Mouse (Mus musculus): Measurements from ENCODE around the gene Apobec2. TPM values are rescaled to one million over a fixed set of nuclear protein-coding genes. Genes with fewer than 3 reads are reported as not detected.

Gene Apobec2
- polyA plus RNA-seq, 1 experiment from 2014 or later = not detected

DNA sequence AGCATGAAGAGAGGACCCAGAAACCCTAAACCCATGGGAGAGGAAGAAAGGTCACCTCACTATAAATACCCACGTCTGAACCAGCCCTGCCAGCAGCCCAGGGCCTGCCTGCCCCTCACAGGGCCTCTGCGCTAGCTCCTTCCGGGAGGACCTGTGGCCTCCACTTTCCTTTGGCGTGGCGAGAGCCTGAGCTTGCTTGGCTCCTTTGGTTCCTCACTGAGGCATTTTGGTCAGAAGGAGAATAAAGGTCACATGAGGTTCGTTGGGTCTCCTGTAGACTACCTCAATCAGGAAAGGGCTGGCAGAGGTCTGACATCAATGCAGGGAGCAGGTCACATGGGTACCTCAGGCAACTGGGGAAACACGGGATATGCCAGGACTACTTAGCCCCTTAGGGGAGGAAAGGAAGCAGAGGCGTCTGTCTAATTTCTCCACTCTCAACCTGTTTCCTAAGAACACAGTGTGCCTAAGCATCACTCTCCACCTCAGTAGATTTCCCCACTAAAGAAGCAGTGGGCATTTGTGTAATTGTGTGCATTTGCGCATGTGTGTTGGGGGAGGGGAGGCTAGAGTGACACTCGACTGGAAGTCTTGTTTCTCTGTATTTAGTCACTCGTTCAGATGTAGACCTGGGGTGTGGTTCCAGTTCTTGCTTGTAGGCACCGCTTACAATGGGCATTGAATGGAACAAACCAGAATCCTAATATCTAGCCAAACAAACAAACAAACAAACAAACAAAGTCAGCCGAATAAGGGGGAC lies 5.6 kb downstream of the Apobec2 start:
- WGBS (ENCODE audit: missing documents) = 52% methylated on average over 12 of the region's 13 CpGs
- Histone ChIP-seq H3K36me3 (ENCODE audit: inconsistent target) (no peaks in the 10 kb centered on the region), H3K79me2 (ENCODE audit: inconsistent target) (no peaks in the 10 kb centered on the region), H3K4me3 (ENCODE audit: inconsistent target) (no peak overlapping the region), H3K27ac (no peak overlapping the region)

DNA sequence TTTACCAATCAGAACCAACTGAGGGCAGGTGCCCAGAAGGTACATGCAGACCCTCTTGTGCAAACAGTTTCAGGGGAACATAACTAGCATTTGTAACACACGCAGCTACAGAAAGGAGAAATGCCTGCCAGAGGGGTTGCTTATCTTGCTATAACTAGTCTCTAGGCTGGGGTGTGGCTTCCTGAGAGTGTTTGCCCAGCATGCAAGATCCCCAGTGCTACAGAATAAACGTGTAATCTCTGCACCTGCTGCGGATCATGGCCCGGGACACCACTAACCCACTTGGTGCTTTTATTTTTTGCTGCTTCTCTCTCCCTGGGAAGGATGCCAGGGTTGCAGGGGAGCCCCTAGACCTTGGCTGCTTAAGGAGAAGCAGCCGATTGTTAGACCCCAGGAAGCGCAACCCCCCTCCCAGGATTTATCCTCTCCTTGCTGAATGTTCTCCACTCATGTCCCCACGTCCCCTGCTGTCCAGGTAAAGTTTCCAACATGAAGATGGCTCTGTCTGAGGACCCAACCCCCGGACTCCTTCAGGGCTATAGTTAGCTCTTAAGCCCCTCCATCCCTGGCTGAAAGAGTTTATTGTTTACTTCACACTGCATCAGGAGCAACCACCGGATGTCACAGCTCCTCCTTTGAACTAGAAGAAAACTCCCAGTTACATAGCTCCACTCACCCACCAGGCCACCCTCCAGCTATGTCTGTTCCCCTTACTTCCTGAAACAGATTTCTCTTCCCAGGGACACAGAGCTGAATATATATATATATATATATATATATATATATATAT lies 6.7 kb downstream of the Apobec2 start:
- Histone ChIP-seq H3K36me3 (ENCODE audit: inconsistent target) (no peaks in the 10 kb centered on the region), H3K27ac (no peak overlapping the region), H3K4me3 (ENCODE audit: inconsistent target) (no peak overlapping the region), H3K79me2 (ENCODE audit: inconsistent target) (no peaks in the 10 kb centered on the region)
- 18% methylated on average over 9 of the region's 9 CpGs for WGBS (ENCODE audit: missing documents)

DNA sequence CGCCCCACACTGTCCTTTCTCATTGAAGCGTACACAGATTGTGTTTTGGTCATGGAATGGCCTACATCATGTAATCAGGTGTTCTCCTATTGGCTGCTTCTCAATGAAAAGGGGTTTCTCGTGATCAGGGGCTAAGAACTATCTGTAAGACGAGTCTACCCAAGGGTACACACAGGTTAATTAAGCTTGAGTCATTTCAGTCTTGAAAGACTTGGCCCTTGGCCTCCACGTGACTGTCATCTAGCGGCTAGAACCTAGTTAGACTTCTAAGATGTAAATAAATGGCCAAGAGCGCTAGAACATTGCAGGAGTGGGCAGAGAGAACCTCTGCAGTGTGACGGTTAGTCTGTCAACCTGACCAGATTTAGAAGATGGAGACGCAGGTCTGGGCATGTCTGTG lies 8.5 kb downstream of the Apobec2 start:
- Histone ChIP-seq H3K79me2 (ENCODE audit: inconsistent target) (no peaks in the 10 kb centered on the region), H3K36me3 (ENCODE audit: inconsistent target) (no peaks in the 10 kb centered on the region), H3K27ac (no peak overlapping the region), H3K4me3 (ENCODE audit: inconsistent target) (no peak overlapping the region)
- 97% methylated on average over 9 of the region's 9 CpGs for WGBS (ENCODE audit: missing documents)

DNA sequence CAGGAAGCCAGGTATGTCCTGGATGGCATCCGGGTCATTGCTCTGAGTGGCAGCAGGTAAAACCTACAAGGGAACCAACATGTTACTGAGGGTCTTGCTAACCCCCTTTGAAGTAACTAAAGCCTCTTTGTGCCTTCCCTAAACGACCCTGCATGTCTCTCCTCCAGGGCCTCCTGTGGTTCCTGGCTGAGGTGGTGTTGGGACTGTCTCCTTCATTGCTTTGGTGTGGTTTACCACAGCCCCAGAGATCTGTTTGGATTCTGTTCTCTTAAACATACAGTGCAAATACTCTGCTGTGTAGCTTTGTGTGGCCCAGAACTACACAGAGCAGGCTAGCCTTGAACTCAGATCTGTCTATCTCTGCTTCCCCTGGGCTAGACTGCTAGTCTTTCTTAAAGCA lies 13.2 kb downstream of the Apobec2 start:
- no peaks in the 10 kb centered on the region for H3K79me2 ChIP-seq (ENCODE audit: inconsistent target)
- H3K4me3 ChIP-seq (ENCODE audit: inconsistent target) = no peak overlapping the region
- 61% methylated on average over 2 of the region's 2 CpGs for WGBS (ENCODE audit: missing documents)
- no peak overlapping the region for H3K27ac ChIP-seq
- H3K36me3 ChIP-seq (ENCODE audit: inconsistent target) = peaks cover 13% of the 10 kb centered on the region

DNA sequence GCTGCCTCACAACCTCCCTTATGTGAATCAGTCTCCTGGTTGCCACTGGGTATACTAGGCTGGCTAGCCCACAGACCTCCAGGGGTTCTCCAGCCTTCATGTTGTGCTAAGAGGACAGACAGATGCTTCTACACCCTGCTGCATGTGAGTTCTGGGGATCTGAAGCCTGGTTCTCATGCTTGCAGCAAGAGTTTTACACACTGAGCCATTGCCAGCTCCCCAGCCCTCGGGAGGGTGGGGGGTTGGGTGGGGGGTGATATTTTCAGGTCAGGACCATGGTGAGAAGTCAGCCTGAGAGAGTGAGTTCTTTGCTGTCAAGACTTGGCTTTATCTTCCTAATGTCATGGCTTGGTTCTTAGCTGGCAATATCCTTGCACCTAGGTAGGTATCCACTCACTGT lies 13.9 kb downstream of the Apobec2 start:
- 70% methylated on average over 1 of the region's 1 CpGs for WGBS (ENCODE audit: missing documents)
- Histone ChIP-seq H3K27ac (no peak overlapping the region), H3K36me3 (ENCODE audit: inconsistent target) (peaks cover 19% of the 10 kb centered on the region), H3K4me3 (ENCODE audit: inconsistent target) (no peak overlapping the region; the same call in 1 of the 2 replicates), H3K79me2 (ENCODE audit: inconsistent target) (no peaks in the 10 kb centered on the region)

DNA sequence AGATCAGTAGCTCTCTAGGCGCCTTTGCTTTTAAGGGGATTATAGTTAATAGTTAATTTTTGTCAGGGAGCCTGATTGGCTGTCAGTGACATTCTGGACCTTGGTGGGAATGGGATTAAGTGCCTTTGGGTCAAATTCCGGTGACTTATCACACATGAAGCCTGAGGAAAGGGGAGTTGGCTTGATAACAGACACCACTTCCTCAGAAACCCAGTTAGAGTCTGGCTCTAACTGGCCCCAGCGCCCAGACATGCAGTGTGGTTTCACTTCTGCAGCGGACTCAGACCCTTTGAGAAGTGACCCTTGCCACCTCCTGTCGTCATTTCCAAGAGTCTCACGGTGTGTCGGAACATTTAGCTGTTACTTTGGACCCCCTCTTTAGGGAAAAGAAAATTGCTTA lies 14.6 kb downstream of the Apobec2 start:
- 4% methylated on average over 7 of the region's 7 CpGs for WGBS (ENCODE audit: missing documents)
- Histone ChIP-seq H3K27ac (no peak overlapping the region), H3K79me2 (ENCODE audit: inconsistent target) (no peaks in the 10 kb centered on the region), H3K36me3 (ENCODE audit: inconsistent target) (peaks cover 24% of the 10 kb centered on the region), H3K4me3 (ENCODE audit: inconsistent target) (no peak overlapping the region; the same call in 1 of the 2 replicates)

DNA sequence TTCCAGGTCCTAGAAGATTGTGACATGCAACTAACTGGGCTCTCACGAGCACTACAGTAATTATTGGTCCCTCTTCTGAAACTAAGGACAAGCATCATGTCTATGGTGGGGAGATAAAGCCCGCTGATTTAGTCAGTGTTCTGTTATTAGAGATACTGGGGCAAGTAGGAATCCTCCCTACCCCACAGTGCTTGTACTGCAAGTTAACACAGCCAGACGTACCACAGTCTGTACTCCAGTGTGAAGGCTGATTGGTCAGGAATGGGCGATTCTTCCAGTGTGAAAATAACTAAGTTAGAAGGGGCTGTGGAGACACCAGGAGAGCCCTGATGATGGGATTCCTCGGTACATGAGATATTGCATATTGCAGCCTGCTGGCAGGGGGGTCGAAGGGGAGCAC lies 15.2 kb downstream of the Apobec2 start:
- H3K4me3 ChIP-seq (ENCODE audit: inconsistent target) = no peak overlapping the region
- no peak overlapping the region for H3K27ac ChIP-seq
- H3K36me3 ChIP-seq (ENCODE audit: inconsistent target) = peaks cover 24% of the 10 kb centered on the region
- H3K79me2 ChIP-seq (ENCODE audit: inconsistent target) = no peaks in the 10 kb centered on the region
- WGBS (ENCODE audit: missing documents) = 71% methylated on average over 6 of the region's 6 CpGs

DNA sequence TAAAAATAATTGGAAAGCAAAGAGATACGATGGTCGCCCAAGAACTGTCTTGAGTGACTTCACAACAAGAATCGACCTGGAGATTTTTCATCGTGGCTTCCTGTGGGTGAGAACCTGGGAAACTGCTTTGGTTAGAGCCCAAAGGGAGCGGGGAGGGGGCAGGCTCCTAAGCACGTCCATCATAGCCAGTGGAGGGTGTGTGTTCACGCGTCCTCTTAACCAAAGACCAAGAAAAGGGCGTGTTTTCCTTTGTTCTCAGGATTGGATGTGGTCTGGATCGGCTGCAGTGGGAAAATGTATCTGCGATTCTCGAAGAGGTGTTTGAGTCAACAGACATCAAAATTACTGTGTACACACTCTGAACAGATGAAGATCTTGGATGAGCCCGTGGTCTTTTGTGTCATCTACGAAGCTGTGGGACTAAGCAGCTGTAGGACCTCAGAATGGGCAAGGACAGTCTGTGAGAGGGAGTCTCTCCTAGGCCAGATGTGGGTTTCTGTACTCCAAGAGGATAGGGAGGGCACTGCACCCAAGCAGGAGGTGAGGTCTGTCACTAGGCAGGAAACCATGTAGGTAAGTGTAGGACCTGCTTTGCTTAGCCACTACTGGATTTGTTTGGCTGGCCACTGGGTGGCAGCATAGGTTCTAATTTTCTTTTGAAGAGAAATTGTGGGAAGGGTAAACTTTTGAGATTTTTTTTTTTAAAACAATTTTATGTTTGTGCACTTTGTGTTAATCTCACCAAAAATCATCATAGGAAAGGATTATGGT lies 16.1 kb downstream of the Apobec2 start:
- H3K4me3 ChIP-seq (ENCODE audit: inconsistent target) = no peak overlapping the region
- 92% methylated on average over 12 of the region's 14 CpGs for WGBS (ENCODE audit: missing documents)
- H3K27ac ChIP-seq = no peak overlapping the region
- H3K36me3 ChIP-seq (ENCODE audit: inconsistent target) = peaks cover 24% of the 10 kb centered on the region
- peaks cover 6% of the 10 kb centered on the region; the same call in 1 of the 2 replicates for H3K79me2 ChIP-seq (ENCODE audit: inconsistent target)

DNA sequence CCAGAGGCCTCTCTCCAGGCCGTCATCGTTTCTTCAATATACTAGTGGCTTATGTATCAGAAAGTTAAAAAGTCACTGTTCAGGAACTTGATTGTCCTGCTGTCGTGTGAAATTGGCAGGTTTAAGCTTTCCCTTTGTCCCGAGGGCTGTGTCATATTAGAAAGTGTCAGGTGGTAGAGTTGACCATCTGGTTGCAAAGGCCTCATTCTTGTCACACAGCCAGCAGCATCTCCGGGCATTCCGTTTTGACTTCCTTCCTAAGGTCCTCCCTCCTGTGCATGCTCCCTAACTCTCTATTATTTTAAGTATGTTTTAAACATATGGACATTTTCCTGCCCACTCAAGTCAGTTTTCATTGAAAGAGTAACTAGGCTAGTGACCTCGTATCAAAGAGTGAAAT lies 16.7 kb downstream of the Apobec2 start:
- 94% methylated on average over 7 of the region's 7 CpGs for WGBS (ENCODE audit: missing documents)
- H3K79me2 ChIP-seq (ENCODE audit: inconsistent target) = peaks cover 12% of the 10 kb centered on the region; the same call in 1 of the 2 replicates
- H3K4me3 ChIP-seq (ENCODE audit: inconsistent target) = no peak overlapping the region
- no peak overlapping the region for H3K27ac ChIP-seq
- peaks cover 24% of the 10 kb centered on the region for H3K36me3 ChIP-seq (ENCODE audit: inconsistent target)

DNA sequence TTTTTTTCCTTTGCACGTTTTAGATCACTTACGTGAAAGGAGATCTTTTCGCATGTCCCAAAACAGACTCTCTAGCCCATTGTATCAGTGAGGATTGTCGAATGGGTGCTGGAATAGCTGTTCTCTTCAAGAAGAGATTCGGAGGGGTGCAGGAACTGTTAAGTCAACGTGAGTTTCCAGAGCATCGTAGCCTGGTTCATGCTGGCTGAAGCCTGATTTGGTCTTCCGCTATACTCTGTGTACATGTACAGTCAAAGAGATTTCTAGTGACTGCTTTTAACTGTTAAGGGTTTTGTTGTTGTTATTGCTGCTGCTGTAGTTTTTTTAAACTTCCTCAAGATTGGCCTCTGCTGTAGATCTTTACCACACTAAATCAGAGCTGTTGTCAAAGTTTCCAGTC lies 21.5 kb downstream of the Apobec2 start:
- WGBS (ENCODE audit: missing documents) = 57% methylated on average over 8 of the region's 8 CpGs
- peak overlapping the region; percentile 89 for H3K27ac ChIP-seq
- peak overlapping the region; percentile 90 for H3K4me3 ChIP-seq (ENCODE audit: inconsistent target)
- H3K36me3 ChIP-seq (ENCODE audit: inconsistent target) = peaks cover 24% of the 10 kb centered on the region
- H3K79me2 ChIP-seq (ENCODE audit: inconsistent target) = peaks cover 37% of the 10 kb centered on the region

DNA sequence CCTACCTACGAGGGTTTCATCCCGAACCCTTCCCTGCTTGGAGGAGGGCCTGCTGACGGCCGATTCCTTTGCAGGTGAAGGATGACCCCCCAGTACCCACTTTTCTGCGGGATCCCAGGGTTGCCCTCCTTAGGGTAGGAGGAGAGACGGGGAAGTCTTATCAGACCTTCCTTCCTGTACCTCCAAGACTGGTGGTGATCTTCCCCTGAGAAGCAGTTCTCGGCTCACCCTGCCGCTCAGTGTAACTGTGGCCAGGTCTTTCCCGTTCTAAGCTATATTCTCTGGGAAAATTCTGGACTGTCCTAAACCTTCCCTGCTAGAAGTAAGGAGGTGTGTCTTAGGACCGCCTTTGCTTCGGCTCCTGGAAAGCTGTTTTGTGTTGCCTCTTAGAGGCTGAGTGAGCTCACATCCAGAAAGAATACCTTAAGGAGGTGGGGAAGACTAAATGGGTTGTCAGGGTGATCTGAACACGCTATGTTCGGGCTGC lies 22.4 kb downstream of the Apobec2 start:
- Histone ChIP-seq H3K27ac (peak overlapping the region; percentile 89), H3K36me3 (ENCODE audit: inconsistent target) (peaks cover 19% of the 10 kb centered on the region), H3K79me2 (ENCODE audit: inconsistent target) (peaks cover 46% of the 10 kb centered on the region), H3K4me3 (ENCODE audit: inconsistent target) (peak overlapping the region; percentile 90)
- WGBS (ENCODE audit: missing documents) = under 1% methylated on average over 13 of the region's 13 CpGs

DNA sequence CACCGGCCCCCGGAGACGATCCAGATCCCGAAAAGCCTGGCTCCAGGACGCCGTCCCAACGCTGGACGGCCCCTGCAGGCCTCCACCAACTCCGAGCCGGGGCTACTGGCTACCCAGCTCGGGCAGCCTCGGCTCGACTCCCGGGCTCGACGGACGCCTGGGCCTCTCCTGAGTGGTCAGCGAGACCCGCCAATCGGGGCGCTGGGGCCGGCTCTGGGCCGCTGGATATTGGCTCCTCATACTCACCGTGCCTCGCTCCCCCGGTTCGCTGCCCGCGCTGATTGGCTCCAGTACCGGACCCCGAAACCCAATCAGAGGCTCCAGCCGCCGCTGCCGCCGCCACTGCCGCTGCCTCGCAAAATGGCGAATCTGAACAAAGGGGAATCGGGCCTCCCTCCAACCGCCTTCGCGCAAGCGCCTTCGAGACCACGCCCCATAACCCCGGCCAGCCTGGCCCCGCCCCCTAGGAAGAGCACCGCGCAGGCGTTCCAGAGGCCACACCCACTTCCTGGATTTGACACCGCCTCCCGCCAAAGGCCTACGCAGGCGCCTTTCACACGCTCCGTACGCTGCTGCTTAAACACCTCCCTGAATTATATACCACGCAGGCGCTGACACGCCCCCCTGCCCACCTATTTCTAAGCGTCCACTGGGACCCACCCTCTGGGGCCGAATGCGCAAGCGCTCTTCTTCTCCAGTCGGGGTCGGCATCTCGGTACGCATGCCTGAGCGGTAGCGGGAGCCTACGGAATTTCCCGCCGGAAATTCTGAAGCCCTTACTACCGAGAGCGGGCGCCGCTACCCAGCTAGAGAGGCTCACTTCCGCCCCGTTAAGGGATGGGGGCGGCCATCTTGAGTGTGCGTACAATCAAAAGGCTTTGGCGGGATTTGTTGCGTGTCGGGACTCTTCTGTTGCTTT lies 23.1 kb downstream of the Apobec2 start, which contains the start of the genes Nfya and Oard1:
Nfya (minus strand) TSS at position 527 of the 919 bp plus-strand sequence.
Oard1 (plus strand) TSS at position 635 of the 919 bp plus-strand sequence.
- peaks cover 53% of the 10 kb centered on the region for H3K79me2 ChIP-seq (ENCODE audit: inconsistent target)
- under 1% methylated on average over 75 of the region's 84 CpGs for WGBS (ENCODE audit: missing documents)
- H3K36me3 ChIP-seq (ENCODE audit: inconsistent target) = peaks cover 12% of the 10 kb centered on the region; the same call in 1 of the 2 replicates
- peak within 1 kb of the TSS; percentile 90 for H3K4me3 ChIP-seq (ENCODE audit: inconsistent target)
- peak within 1 kb of the TSS; percentile 89 for H3K27ac ChIP-seq

DNA sequence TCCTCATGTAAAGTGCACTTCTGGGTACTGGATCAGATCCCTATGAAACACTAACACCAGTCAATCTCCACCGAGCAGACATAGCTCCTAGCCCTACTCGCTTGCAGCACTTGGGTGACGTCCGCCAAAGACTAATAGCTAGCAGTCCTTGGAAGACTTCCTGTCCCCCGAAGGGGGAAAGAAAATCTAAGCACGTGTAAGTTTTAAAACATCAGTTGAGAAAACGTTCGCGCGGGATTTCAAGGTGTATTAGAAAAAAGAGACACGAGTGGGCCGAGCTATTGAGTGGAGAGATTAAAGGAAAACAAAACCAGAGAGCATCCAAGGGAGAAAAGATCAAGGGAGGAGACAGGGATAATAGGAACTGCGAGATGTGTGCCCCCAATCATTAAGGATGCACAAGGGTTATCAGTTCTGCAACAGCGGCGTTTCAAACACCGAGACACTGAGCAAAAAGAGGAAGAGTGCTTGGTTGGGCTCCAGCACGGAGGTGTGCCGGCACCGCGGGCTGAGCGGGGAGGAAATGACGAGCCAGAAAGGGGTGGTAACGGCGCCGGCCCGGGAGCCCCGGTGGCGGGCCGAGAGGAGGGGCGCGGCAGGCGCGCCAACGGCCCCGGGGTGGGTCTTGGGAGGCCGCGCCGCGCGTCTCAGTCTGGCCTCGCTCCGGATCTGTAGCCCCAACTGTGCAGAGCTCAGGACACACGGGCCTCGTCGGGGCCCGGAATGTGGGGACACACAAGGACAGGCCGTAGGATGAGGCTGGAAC lies 24.0 kb downstream of the Apobec2 start:
- H3K4me3 ChIP-seq (ENCODE audit: inconsistent target) = peak overlapping the region; percentile 54
- peak overlapping the region; percentile 74 for H3K27ac ChIP-seq
- WGBS (ENCODE audit: missing documents) = under 1% methylated on average over 44 of the region's 47 CpGs
- peaks cover 62% of the 10 kb centered on the region for H3K79me2 ChIP-seq (ENCODE audit: inconsistent target)
- 0 out of 2 replicates have a peak, but pooled peaks cover 5% of the 10 kb centered on the region for H3K36me3 ChIP-seq (ENCODE audit: inconsistent target)
